Mouse (Mus musculus) liver, adult 2 months (tissue): ENCODE data around the gene Cybc1. TPM values are rescaled to one million over a fixed set of nuclear protein-coding genes. Genes with fewer than 3 reads are reported as not detected.

Experiments used
- DNase-seq: peaks from one replicate; pipeline ENCODE4 v3.0.0-alpha.2; 2011; ENCODE audit warnings: low read depth, low spot score; ENCODE audit errors: extremely low read depth
- H3K27ac ChIP-seq: fragments of 200-500 bp; replicated peaks from 2 replicates; pipeline ENCODE4 v1.5.1; 2012; ENCODE audit warnings: low read depth, mild to moderate bottlenecking, control low read depth, inconsistent platforms, low read length; ENCODE audit not compliant: insufficient read depth
- H3K27me3 ChIP-seq: fragments of 200-500 bp; 2 replicates; pipeline ENCODE4 v1.6.1; 2012; ENCODE audit warnings: mild to moderate bottlenecking, moderate library complexity, low read length, inconsistent platforms; ENCODE audit not compliant: control insufficient read depth, insufficient read depth
- H3K36me3 ChIP-seq: fragments of 200-500 bp; 2 replicates; pipeline ENCODE4 v1.6.1; 2012; ENCODE audit warnings: low read length, inconsistent platforms; ENCODE audit not compliant: control insufficient read depth, insufficient read depth
- H3K4me1 ChIP-seq: fragments of 200-500 bp; 2 replicates; pipeline ENCODE4 v1.6.1; 2011; ENCODE audit warnings: low read length; ENCODE audit not compliant: control insufficient read depth, insufficient read depth
- H3K4me3 ChIP-seq: fragments of 200-500 bp; 2 replicates; pipeline ENCODE4 v1.5.1; 2011; ENCODE audit warnings: low read depth, mild to moderate bottlenecking, control low read depth, low read length, moderate library complexity; ENCODE audit not compliant: insufficient read depth
- H3K79me2 ChIP-seq: fragments of 200-500 bp; 2 replicates; pipeline ENCODE4 v1.6.1; 2012; ENCODE audit warnings: inconsistent platforms, mild to moderate bottlenecking, low read length, moderate library complexity; ENCODE audit not compliant: control insufficient read depth, insufficient read depth
- H3K9ac ChIP-seq: fragments of 200-500 bp; 2 replicates; pipeline ENCODE4 v1.6.1; 2012; ENCODE audit warnings: low read depth, mild to moderate bottlenecking, control low read depth, inconsistent platforms, low read length
- CTCF ChIP-seq: fragments of 200-500 bp; IDR thresholded peaks from 2 replicates; pipeline ENCODE4 v1.5.1; 2011; ENCODE audit warnings: low read depth, low read length, control low read depth
- POLR2A ChIP-seq: fragments of 200-500 bp; IDR thresholded peaks from 2 replicates; pipeline ENCODE4 v1.6.1; 2011; ENCODE audit warnings: low read length, control low read depth; ENCODE audit not compliant: insufficient read depth; ENCODE audit errors: extremely low read depth
- WGBS: fragments of 180-500 bp; shearing (Covaris S2); methylation state at CpG from one replicate; pipeline ENCODE4 v1.1.7; 2018; 5-methylcytosine and 5-hydroxymethylcytosine counted together
- polyA plus RNA-seq: library from polyadenylated mRNA; depleted of rRNA; stranded (reverse); fragments of >200 nt; gene quantifications from 2 replicates; pipeline ENCODE4 v1.2.3, GENCODE M21; 2012; rRNA removed
- total RNA-seq: library from RNA; depleted of rRNA; stranded (reverse); fragments of >200 nt; gene quantifications from 2 replicates; pipeline ENCODE4 v1.2.3, GENCODE M21; 2014; rRNA removed

Gene Cybc1
- total RNA-seq, result 8.0 TPM in 2 replicates
- polyA plus RNA-seq, result 8.2 and 10.9 TPM in 2 replicates

DNA sequence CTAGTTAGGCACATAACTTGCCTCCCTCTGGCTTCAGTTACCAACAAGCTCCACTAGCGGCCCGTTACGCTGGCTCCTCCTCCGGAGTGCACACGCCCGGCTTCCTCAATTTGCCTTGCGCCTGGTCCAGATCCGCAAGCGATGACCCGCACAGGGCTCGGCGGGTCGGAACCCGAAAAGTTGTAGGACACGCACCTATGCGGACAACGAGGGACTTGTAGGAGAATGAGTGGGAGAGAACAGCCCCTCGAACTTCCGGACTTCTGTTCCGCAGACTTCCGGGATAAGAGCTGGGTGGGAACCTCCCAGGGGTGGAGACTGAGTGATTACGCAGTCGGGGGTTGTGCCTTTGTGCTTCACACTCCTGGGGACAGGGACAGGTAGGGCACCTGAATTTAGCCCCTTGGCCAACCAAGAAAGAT, at the start of gene Cybc1:
Cybc1 (minus strand) TSS at position 305 of the 422 bp plus-strand sequence.
- Histone ChIP-seq H3K27me3 (no peaks in the 10 kb centered on the region), H3K36me3 (peaks cover 3% of the 10 kb centered on the region; the same call in 1 of the 2 replicates), H3K79me2 (no peaks in the 10 kb centered on the region; the same call in 1 of the 2 replicates), H3K4me1 (peaks cover 5% of the 10 kb centered on the region; the same call in 1 of the 2 replicates), H3K9ac (peak within 1 kb of the TSS; percentile 79), H3K4me3 (peak within 1 kb of the TSS; percentile 77), H3K27ac (peak within 1 kb of the TSS; percentile 70)
- DNase-seq, result peak; percentile 79
- WGBS, result under 1% methylated on average over 23 of the region's 23 CpGs
- peak; percentile 35 for TF ChIP-seq CTCF
- 0 out of 2 replicates have a peak, but pooled peaks have one; percentile 16 for TF ChIP-seq POLR2A

DNA sequence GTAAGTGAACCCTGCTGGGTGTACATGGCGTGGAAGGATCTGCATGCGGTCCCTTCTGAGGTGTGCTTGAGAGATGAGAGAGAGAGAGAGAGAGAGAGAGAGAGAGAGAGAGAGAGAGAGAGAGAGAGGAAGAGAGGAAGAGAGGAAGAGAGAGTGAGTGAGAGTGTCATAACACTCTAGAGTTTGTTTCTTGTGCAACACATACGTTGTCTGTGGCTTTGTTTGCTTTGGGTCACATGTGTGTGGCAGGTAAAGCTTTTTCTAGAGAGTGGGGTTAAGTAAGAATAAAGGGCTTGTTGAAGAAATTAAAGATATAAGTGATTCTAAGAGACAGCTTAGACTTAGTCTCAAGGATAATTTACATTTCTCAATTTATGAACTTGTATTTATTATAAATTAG, 48.9 kb upstream of the Cybc1 start:
- 67% methylated on average over 3 of the region's 3 CpGs for WGBS
- TF ChIP-seq CTCF (no peak), POLR2A (no peak)
- H3K4me1 ChIP-seq, result peaks cover 11% of the 10 kb centered on the region; the same call in 1 of the 2 replicates

DNA sequence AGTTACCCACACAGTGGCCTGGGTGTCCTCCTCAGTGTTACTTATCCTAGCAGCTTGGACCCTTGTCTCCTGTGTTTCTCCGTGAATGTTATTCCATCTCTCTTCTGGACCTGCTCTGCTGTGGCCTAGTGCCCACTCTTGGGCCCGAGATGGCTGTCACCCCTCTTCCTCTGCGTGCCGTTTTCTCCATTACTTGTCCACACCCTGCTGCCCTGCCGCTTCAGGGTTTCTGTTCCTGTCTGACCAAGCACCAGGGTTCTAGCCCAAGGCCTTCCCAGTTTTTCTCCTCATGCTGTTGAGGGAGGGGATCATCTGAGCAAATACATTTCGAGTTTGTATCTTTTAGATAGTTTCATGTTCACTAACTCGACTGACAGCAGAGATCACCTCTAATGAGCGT, 48.4 kb upstream of the Cybc1 start:
- 86% methylated on average over 8 of the region's 8 CpGs for WGBS
- peaks cover 7% of the 10 kb centered on the region; the same call in 1 of the 2 replicates for H3K4me1 ChIP-seq

More for the DNA sequence above, 48.9 kb upstream of the Cybc1 start:
- Histone ChIP-seq H3K4me3 (no peak overlapping the region), H3K27me3 (no peaks in the 10 kb centered on the region), H3K9ac (no peak overlapping the region), H3K27ac (no peak overlapping the region), H3K36me3 (peaks cover 2% of the 10 kb centered on the region), H3K79me2 (peaks cover 36% of the 10 kb centered on the region)
- DNase-seq, result no peak

DNA sequence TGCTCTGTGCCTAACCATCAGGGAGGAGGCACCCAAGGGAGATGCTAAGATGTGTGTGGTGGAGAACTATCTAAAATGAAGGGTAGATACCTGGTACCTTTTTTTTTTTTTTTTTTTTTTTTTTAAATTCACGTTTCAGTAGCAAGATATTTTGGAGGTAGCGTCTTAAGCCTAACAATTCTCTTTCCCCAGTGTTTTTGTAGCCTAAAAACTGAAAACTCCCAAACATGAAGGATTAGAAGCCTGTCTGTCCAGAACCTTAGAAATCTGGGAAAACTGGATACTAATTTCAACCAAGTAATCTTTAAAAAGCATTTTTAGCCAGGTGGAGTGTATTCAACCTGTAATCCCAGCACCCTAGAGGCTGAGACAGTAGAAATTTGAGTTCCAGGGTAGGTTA, 32.0 kb upstream of the Cybc1 start:
- Histone ChIP-seq H3K79me2 (peaks cover 25% of the 10 kb centered on the region), H3K9ac (peak overlapping the region; percentile 96), H3K27me3 (no peaks in the 10 kb centered on the region), H3K4me1 (peaks cover 9% of the 10 kb centered on the region), H3K4me3 (peak overlapping the region; percentile 96), H3K36me3 (peaks cover 2% of the 10 kb centered on the region), H3K27ac (no peak overlapping the region)
- DNase-seq, result no peak
- no peak for TF ChIP-seq POLR2A
- no peak for TF ChIP-seq CTCF
- WGBS, result 38% methylated on average over 2 of the region's 2 CpGs

More for the DNA sequence above, 48.4 kb upstream of the Cybc1 start:
- Histone ChIP-seq H3K36me3 (peaks cover 2% of the 10 kb centered on the region), H3K79me2 (peaks cover 37% of the 10 kb centered on the region), H3K27me3 (no peaks in the 10 kb centered on the region), H3K9ac (no peak overlapping the region), H3K4me3 (no peak overlapping the region), H3K27ac (no peak overlapping the region)
- no peak for DNase-seq
- TF ChIP-seq CTCF (no peak), POLR2A (no peak)

DNA sequence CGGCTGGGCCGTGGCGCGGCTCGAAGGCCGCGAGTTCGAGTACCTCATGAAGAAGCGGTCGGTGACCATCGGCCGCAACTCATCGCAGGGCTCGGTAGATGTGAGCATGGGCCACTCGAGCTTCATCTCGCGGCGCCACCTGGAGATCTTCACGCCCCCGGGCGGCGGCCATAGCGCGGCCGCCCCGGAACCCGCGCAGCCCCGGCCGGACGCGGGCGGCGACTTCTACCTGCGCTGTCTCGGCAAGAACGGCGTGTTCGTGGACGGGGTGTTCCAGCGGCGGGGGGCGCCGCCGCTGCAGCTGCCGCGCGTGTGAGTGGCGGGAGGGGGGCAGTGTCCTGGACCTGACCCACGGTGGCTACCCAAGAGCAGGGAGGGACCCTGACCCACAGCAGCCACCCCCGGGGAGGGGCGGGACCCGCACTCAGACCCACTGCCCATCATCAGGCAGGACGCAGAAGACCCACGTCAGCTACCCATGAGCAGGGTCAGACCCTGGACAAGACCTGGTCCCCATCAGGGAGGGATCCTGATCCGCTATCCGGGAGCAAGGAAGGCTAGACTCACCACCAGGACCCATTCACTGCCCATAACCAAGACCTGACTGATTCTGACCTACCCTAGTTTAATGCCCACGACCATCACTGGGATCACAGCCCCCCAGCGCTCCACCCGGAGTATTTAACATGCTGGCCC, 31.2 kb upstream of the Cybc1 start:
- Histone ChIP-seq H3K4me1 (peaks cover 9% of the 10 kb centered on the region), H3K27ac (peak overlapping the region; percentile 67), H3K9ac (peak overlapping the region; percentile 96), H3K4me3 (peak overlapping the region; percentile 96), H3K36me3 (peaks cover 5% of the 10 kb centered on the region), H3K27me3 (no peaks in the 10 kb centered on the region), H3K79me2 (peaks cover 25% of the 10 kb centered on the region)
- TF ChIP-seq POLR2A (no peak), CTCF (no peak)
- WGBS, result under 1% methylated on average over 59 of the region's 60 CpGs
- DNase-seq, result no peak
